Comparison of ENCODE assay signal across 8 mouse cellular contexts in the genomic region with DNA sequence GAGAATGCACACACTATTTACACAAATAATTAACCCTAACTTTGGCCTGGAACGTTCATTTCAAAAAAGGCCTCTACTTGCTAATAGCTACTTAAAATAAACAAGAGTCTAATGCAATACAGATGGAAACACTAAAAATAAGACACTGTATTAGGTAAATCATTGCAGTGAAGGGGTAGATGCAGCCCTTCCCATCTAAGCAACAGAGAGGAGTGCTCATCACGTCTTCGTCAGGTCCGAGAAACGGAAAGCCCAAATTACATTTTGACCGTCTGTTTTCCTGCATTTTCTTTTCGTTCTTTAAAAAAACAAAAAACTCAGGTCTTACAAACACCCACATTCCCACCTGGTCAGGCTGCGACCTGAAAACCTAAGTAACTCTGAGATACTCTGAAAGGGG. TPM values are rescaled to one million over a fixed set of nuclear protein-coding genes. Genes with fewer than 3 reads are reported as not detected.
DNase-seq lines count a peak whose midpoint lies in the region; ATAC-seq and TF ChIP-seq lines count a peak whose summit lies in the region.

No protein-coding gene starts in this region.

- no peak for DNase-seq in cerebellum, adult 2 months
- no peak for DNase-seq in cerebellum, adult 9-11 months
- DNase-seq in layer of hippocampus, adult 9-10 months (ENCODE audit: low spot score), result no peak
- DNase-seq in layer of hippocampus, adult 18-20 months (ENCODE audit: low spot score in 2 of 2), result no peak

- no peak for ATAC-seq in megakaryocyte, adult 5-6 weeks (ENCODE audit: poor library complexity, severe bottlenecking)
- ATAC-seq in limb, embryonic 13.5 days (ENCODE audit: low FRiP score, low read depth), result no peak
- no peak for ATAC-seq in stomach, embryonic 15.5 days (ENCODE audit: insufficient read depth, low FRiP score, low read depth)

- no peak overlapping the region for H3K27ac ChIP-seq in cerebellum, adult 2 months (ENCODE audit: insufficient read depth, low read length)
- H3K27ac ChIP-seq in limb, embryonic 13.5 days, result no peak overlapping the region
- no peak overlapping the region for H3K27ac ChIP-seq in stomach, embryonic 15.5 days

- no peak for TF ChIP-seq CTCF in cerebellum, adult 2 months (IDR thresholded peaks at IDR 0.05; ENCODE audit: borderline replicate concordance, insufficient read depth, low read depth, low read length)

- H3K9ac ChIP-seq in limb, embryonic 13.5 days, result peak overlapping the region; percentile 70; the same call in 1 of the 2 replicates
- peak overlapping the region; percentile 24; the same call in 1 of the 2 replicates for H3K9ac ChIP-seq in stomach, embryonic 15.5 days

- peak overlapping the region; percentile 78 for H3K4me3 ChIP-seq in cerebellum, adult 2 months (replicated peaks; ENCODE audit: insufficient read depth, low read depth, low read length)
- H3K4me3 ChIP-seq in megakaryocyte, embryonic 14.5 days (replicated peaks), result peak overlapping the region; percentile 99
- H3K4me3 ChIP-seq in limb, embryonic 13.5 days, result peak overlapping the region; percentile 67
- H3K4me3 ChIP-seq in stomach, embryonic 15.5 days (replicated peaks), result peak overlapping the region; percentile 56

- H3K9me3 ChIP-seq in megakaryocyte, embryonic 14.5 days, result no peaks in the 10 kb centered on the region
- H3K9me3 ChIP-seq in limb, embryonic 13.5 days, result no peaks in the 10 kb centered on the region
- no peaks in the 10 kb centered on the region for H3K9me3 ChIP-seq in stomach, embryonic 15.5 days

- H3K4me1 ChIP-seq in cerebellum, adult 2 months (ENCODE audit: control insufficient read depth, insufficient read depth, low read length), result peaks cover 4% of the 10 kb centered on the region
- peaks cover 58% of the 10 kb centered on the region for H3K4me1 ChIP-seq in megakaryocyte, embryonic 14.5 days
- peaks cover 5% of the 10 kb centered on the region; the same call in 1 of the 2 replicates for H3K4me1 ChIP-seq in limb, embryonic 13.5 days
- H3K4me1 ChIP-seq in stomach, embryonic 15.5 days, result 0 out of 2 replicates have a peak, but pooled peaks cover 3% of the 10 kb centered on the region

- TF ChIP-seq POLR2A in cerebellum, adult 2 months (IDR thresholded peaks at IDR 0.05; ENCODE audit: borderline replicate concordance, insufficient read depth, low read length), result no peak

- no peaks in the 10 kb centered on the region for H3K27me3 ChIP-seq in cerebellum, adult 2 months (ENCODE audit: control insufficient read depth, insufficient read depth, low read length)
- no peaks in the 10 kb centered on the region for H3K27me3 ChIP-seq in megakaryocyte, embryonic 14.5 days (replicated peaks)
- H3K27me3 ChIP-seq in limb, embryonic 13.5 days, result peaks cover 14% of the 10 kb centered on the region
- H3K27me3 ChIP-seq in stomach, embryonic 15.5 days (replicated peaks), result no peaks in the 10 kb centered on the region

- 13% methylated on average over 8 of the region's 8 CpGs for WGBS in cerebellum, adult 2 months
- 9% methylated on average over 8 of the region's 8 CpGs for WGBS in limb, embryonic 13.5 days
- WGBS in stomach, embryonic 15.5 days, result 14% methylated on average over 8 of the region's 8 CpGs

- peaks cover 4% of the 10 kb centered on the region for H3K36me3 ChIP-seq in megakaryocyte, embryonic 14.5 days (replicated peaks; ENCODE audit: low read length)
- no peaks in the 10 kb centered on the region for H3K36me3 ChIP-seq in limb, embryonic 13.5 days
- no peaks in the 10 kb centered on the region for H3K36me3 ChIP-seq in stomach, embryonic 15.5 days

- H3K4me2 ChIP-seq in limb, embryonic 13.5 days (replicated peaks), result peak overlapping the region; percentile 95
- H3K4me2 ChIP-seq in stomach, embryonic 15.5 days, result peak overlapping the region; percentile 83

RNA-seq across cellular contexts. Expression of gene Vps13a, which starts 0.9 kb away (rescaled TPM):
- polyA plus RNA-seq in cerebellum, adult 2 months (2012; rRNA removed), result 31.4 and 31.9 TPM in 2 replicates
- 3.1 TPM in 1 of 2 replicates, not detected in the other for polyA plus RNA-seq in megakaryocyte, embryonic 14.5 days (2012; ENCODE audit: insufficient read depth, low replicate concordance)
- total RNA-seq in megakaryocyte, adult 5-6 weeks (2015), result 25.9 and 27.4 TPM in 2 replicates
- 35.6 and 36.6 TPM in 2 replicates for total RNA-seq in megakaryocyte, adult 5-6 weeks (2017)
- polyA plus RNA-seq in limb, embryonic 13.5 days (2015; fragmentation: Nextera tagmentation; extraction: Ambion mirVana), result 7.9 and 8.3 TPM in 2 replicates
- 11.2 and 11.8 TPM in 2 replicates for polyA plus RNA-seq in stomach, embryonic 15.5 days (2015; fragmentation: Nextera tagmentation; extraction: Ambion mirVana)
- total RNA-seq in layer of hippocampus, adult 18-20 months (2021), result 10 to 100 TPM; 65.5 to 75.3 TPM
